Mouse (Mus musculus) regulatory T cell (primary cell): Measurements from ENCODE around the gene Plppr3.

Experiments
- in situ Hi-C: fragments of 300-600 bp; cut with MboI, MseI; formaldehyde crosslinking; loops from one replicate; pipeline ENCODE4 v1.15.1; 2025; ENCODE audit warnings: high pct_unique_total_duplicates

Gene Plppr3

GRCm38 (mm10) chr10:79866601-79867000, 7.8 kb downstream of the Plppr3 start:
- in situ Hi-C loops = no loop called here

GRCm38 (mm10) chr10:79865801-79866295, 8.6 kb downstream of the Plppr3 start:
- in situ Hi-C loops = no loop called here

- in situ Hi-C loops = no loop called here
Observed at GRCm38 (mm10) chr10:79865189-79865601, 9.2 kb downstream of the Plppr3 start.

- in situ Hi-C loops = no loop called here
Observed at GRCm38 (mm10) chr10:79864351-79865188, 9.9 kb downstream of the Plppr3 start.

GRCm38 (mm10) chr10:79862925-79863324, 11.5 kb downstream of the Plppr3 start:
- in situ Hi-C loops = no loop called here

- in situ Hi-C loops = no loop called here
Observed at GRCm38 (mm10) chr10:79862049-79862788, 12.2 kb downstream of the Plppr3 start.

GRCm38 (mm10) chr10:79861230-79862048, 13.0 kb downstream of the Plppr3 start:
- in situ Hi-C loops = no loop called here

GRCm38 (mm10) chr10:79860079-79860911, 14.1 kb downstream of the Plppr3 start:
- in situ Hi-C loops = no loop called here

GRCm38 (mm10) chr10:79859116-79859515, 15.3 kb downstream of the Plppr3 start:
- in situ Hi-C loops = loop anchor here (10.0 kb wide), 1 partner anchor 1316 kb away; the partner anchor contains the start of gene Eef2

- in situ Hi-C loops = loop anchor here (10.0 kb wide), 1 partner anchor 1316 kb away; the partner anchor contains the start of gene Eef2
Observed at GRCm38 (mm10) chr10:79858416-79859074, 15.9 kb downstream of the Plppr3 start.

- in situ Hi-C loops = loop anchor here (10.0 kb wide), 1 partner anchor 1317 kb away; the partner anchor contains the start of gene Eef2
Observed at GRCm38 (mm10) chr10:79857894-79858293, 16.5 kb downstream of the Plppr3 start.

GRCm38 (mm10) chr10:79857452-79857811, 17.0 kb downstream of the Plppr3 start:
- in situ Hi-C loops = loop anchor here (10.0 kb wide), 1 partner anchor 1317 kb away; the partner anchor contains the start of gene Eef2

GRCm38 (mm10) chr10:79856704-79857451, 17.6 kb downstream of the Plppr3 start:
- in situ Hi-C loops = loop anchor here (10.0 kb wide), 1 partner anchor 1318 kb away; the partner anchor contains the start of gene Eef2

GRCm38 (mm10) chr10:79856280-79856679, 18.2 kb downstream of the Plppr3 start:
- in situ Hi-C loops = loop anchor here (10.0 kb wide), 1 partner anchor 1319 kb away; the partner anchor contains the start of gene Eef2

- in situ Hi-C loops = loop anchor here (10.0 kb wide), 1 partner anchor 1319 kb away; the partner anchor contains the start of gene Eef2
Observed at GRCm38 (mm10) chr10:79855558-79856184, 18.8 kb downstream of the Plppr3 start.

GRCm38 (mm10) chr10:79854801-79855541, 19.5 kb downstream of the Plppr3 start:
- in situ Hi-C loops = loop anchor here (10.0 kb wide), 1 partner anchor 1320 kb away; the partner anchor contains the start of gene Eef2
